Comparison of ENCODE assay signal across 8 mouse cellular contexts in the genomic region with DNA sequence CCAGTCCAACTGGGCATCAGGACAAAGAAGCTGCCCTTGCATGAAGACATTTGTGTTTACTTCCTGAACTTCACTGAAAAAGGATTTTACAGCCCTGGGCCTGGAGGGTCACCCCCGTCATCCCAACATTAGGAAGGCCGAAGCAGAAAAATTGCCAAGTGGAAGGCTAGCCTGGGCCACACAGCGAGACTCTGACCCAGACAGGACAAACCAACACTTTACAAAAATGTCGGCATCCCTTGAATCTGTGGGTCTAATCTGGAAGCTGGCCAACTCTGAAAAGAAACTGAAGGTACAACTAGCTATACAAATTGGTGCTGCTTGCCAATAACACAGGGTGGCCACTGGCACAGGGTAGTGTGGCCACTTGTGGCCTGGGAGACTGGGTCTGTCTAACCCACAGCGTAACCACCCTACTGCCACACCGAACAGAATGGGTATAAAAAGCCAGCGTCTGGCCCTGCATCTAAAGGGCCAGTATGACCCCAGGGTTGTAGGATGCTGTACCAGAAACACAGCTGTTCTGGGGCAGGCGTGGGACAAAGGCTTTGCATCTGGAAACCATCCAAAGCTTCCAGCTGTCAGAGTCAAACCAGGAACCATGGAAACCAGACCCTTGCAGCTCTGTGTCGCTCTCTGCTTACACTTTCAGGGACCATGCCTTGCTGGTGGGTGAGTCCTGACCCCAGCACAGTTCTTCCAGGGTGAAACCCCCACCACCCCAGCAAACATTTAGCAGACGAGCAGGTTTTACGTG. TPM values are rescaled to one million over a fixed set of nuclear protein-coding genes. Genes with fewer than 3 reads are reported as not detected.
DNase-seq lines count a peak whose midpoint lies in the region; ATAC-seq lines count a peak whose summit lies in the region.

No protein-coding gene starts in this region.

- peak; percentile 25 for DNase-seq in thymus, postnatal 4 days
- no peak for DNase-seq in thymus, postnatal 14 days
- DNase-seq in forelimb bud, embryonic 11.5 days (ENCODE audit: low read depth, low spot score): peak; percentile 90
- peak; percentile 20 for DNase-seq in induced T-regulatory cell, adult 2 months (ENCODE audit: low read depth)
- peak; percentile 71 for DNase-seq in midbrain, embryonic 14.5 days
- DNase-seq in layer of hippocampus, postnatal 14 days (ENCODE audit: low spot score in 2 of 2): no peak
- no peak for DNase-seq in layer of hippocampus, adult 18-20 months (ENCODE audit: low spot score in 2 of 2)
- DNase-seq in layer of hippocampus, postnatal 10 days (ENCODE audit: low spot score in 2 of 2): no peak

- WGBS in midbrain, embryonic 14.5 days: 64% methylated on average over 11 of the region's 11 CpGs

- H3K4me3 ChIP-seq in midbrain, embryonic 14.5 days (replicated peaks; ENCODE audit: low read depth, low read length): no peak overlapping the region

- no peaks in the 10 kb centered on the region for H3K9me3 ChIP-seq in midbrain, embryonic 14.5 days (ENCODE audit: control insufficient read depth, low read length)

- no peak overlapping the region for H3K9ac ChIP-seq in midbrain, embryonic 14.5 days (replicated peaks; ENCODE audit: low read length)

- ATAC-seq in midbrain, embryonic 14.5 days (ENCODE audit: low FRiP score, low TSS enrichment): peak; percentile 50; the same call in 1 of the 2 replicates

- no peaks in the 10 kb centered on the region for H3K36me3 ChIP-seq in midbrain, embryonic 14.5 days (ENCODE audit: control insufficient read depth, insufficient read depth, low read length)

- peak overlapping the region; percentile 37; the same call in 1 of the 2 replicates for H3K27ac ChIP-seq in midbrain, embryonic 14.5 days (replicated peaks; ENCODE audit: low read depth, low read length)

- H3K4me1 ChIP-seq in midbrain, embryonic 14.5 days (ENCODE audit: control insufficient read depth, insufficient read depth, low read length): peaks cover 11% of the 10 kb centered on the region; the same call in 1 of the 2 replicates

- H3K27me3 ChIP-seq in midbrain, embryonic 14.5 days (ENCODE audit: control insufficient read depth, insufficient read depth, low read length): no peaks in the 10 kb centered on the region

- no peak overlapping the region for H3K4me2 ChIP-seq in midbrain, embryonic 14.5 days (ENCODE audit: low read length)

RNA-seq across cellular contexts. Expression of gene Pknox1, which starts 7.2 kb away (rescaled TPM):
- polyA plus RNA-seq in midbrain, embryonic 14.5 days (2014; fragmentation: Nextera tagmentation; extraction: Ambion mirVana): 21.1 and 26.0 TPM in 2 replicates
- 10 to 100 TPM; 15.3 to 18.9 TPM for total RNA-seq in layer of hippocampus, postnatal 14 days (2021)
- 10 to 100 TPM; 10.3 to 15.0 TPM for total RNA-seq in layer of hippocampus, adult 18-20 months (2021)
- 10 to 100 TPM; 16.4 to 17.5 TPM for total RNA-seq in layer of hippocampus, postnatal 10 days (2021)

RNA-seq across cellular contexts. Expression of gene Ndufv3, which starts 37.4 kb away (rescaled TPM):
- polyA plus RNA-seq in midbrain, embryonic 14.5 days (2014; fragmentation: Nextera tagmentation; extraction: Ambion mirVana): 419 and 525 TPM in 2 replicates
- 100 to 1,000 TPM; 319 to 320 TPM for total RNA-seq in layer of hippocampus, postnatal 14 days (2021)
- 100 to 1,000 TPM; 245 to 254 TPM for total RNA-seq in layer of hippocampus, adult 18-20 months (2021)
- 100 to 1,000 TPM; 294 to 312 TPM for total RNA-seq in layer of hippocampus, postnatal 10 days (2021)

RNA-seq across cellular contexts. Expression of gene Wdr4, which starts 37.5 kb away (rescaled TPM):
- 32.2 and 40.3 TPM in 2 replicates for polyA plus RNA-seq in midbrain, embryonic 14.5 days (2014; fragmentation: Nextera tagmentation; extraction: Ambion mirVana)
- 10 to 100 TPM; 24.7 to 29.8 TPM for total RNA-seq in layer of hippocampus, postnatal 14 days (2021)
- 10 to 100 TPM; 22.1 to 25.0 TPM for total RNA-seq in layer of hippocampus, adult 18-20 months (2021)
- total RNA-seq in layer of hippocampus, postnatal 10 days (2021): 10 to 100 TPM; 26.3 to 28.8 TPM

Comparison
In these comparisons a context has a peak if more than half of its experiments do, and no peak if none do; other contexts are left out.
1. DNase-seq: peak in thymus, postnatal 4 days (single experiment), forelimb bud, embryonic 11.5 days (single experiment), induced T-regulatory cell, adult 2 months (single experiment) and midbrain, embryonic 14.5 days (single experiment); none in thymus, postnatal 14 days (single experiment), layer of hippocampus, postnatal 14 days (0 of 2), layer of hippocampus, adult 18-20 months (0 of 2) and layer of hippocampus, postnatal 10 days (0 of 2).